In genomic region chr1:151926826-151927225, GRCm38 (mm10) we compare ENCODE assay signal across 18 mouse cellular contexts.
DNase-seq lines count a peak whose midpoint lies in the region; ATAC-seq and TF ChIP-seq lines count a peak whose summit lies in the region.
"Had no signal": no experiment of that assay in that cellular context is flagged by ENCODE, and none has a peak within 500 bp of the region (broad histone marks: within the 10 kb centered on the region; RNA-seq: fewer than 3 reads in every experiment).

No protein-coding gene starts in this region.

- no peaks in the 10 kb centered on the region for H3K27me3 ChIP-seq in kidney, embryonic 16.5 days (ENCODE audit: insufficient read depth, low read length)
- H3K27me3 ChIP-seq in lung, embryonic 14.5 days (ENCODE audit: insufficient read depth, low read length) = no peaks in the 10 kb centered on the region
- H3K27me3 ChIP-seq in lung, postnatal 0 days (replicated peaks; ENCODE audit: insufficient read depth, low read length) = no peaks in the 10 kb centered on the region
- no peaks in the 10 kb centered on the region for H3K27me3 ChIP-seq in stomach, embryonic 14.5 days (ENCODE audit: control insufficient read depth, insufficient read depth, low read length)
- H3K27me3 ChIP-seq: heart, embryonic 12.5 days; liver, embryonic 13.5 days had no signal

- peak overlapping the region; percentile 35; the same call in 1 of the 2 replicates for H3K4me2 ChIP-seq in kidney, embryonic 16.5 days (replicated peaks; ENCODE audit: low read depth, low read length)
- peak overlapping the region; percentile 33 for H3K4me2 ChIP-seq in lung, embryonic 14.5 days
- no peak overlapping the region; the same call in 1 of the 2 replicates for H3K4me2 ChIP-seq in lung, postnatal 0 days (replicated peaks; ENCODE audit: low read depth, low read length)
- 0 out of 2 replicates have a peak overlapping the region, but pooled peaks have one; percentile 1 for H3K4me2 ChIP-seq in stomach, embryonic 14.5 days (replicated peaks; ENCODE audit: low read depth, low read length)
- H3K4me2 ChIP-seq: heart, embryonic 12.5 days; liver, embryonic 13.5 days; midbrain, embryonic 11.5 days had no signal

- no peaks in the 10 kb centered on the region for H3K36me3 ChIP-seq in kidney, embryonic 16.5 days (ENCODE audit: insufficient read depth, low read length)
- H3K36me3 ChIP-seq in lung, embryonic 14.5 days (ENCODE audit: insufficient read depth) = no peaks in the 10 kb centered on the region
- no peaks in the 10 kb centered on the region for H3K36me3 ChIP-seq in lung, postnatal 0 days (ENCODE audit: insufficient read depth, low read length)
- no peaks in the 10 kb centered on the region for H3K36me3 ChIP-seq in stomach, embryonic 14.5 days (ENCODE audit: control insufficient read depth, insufficient read depth, low read length)
- H3K36me3 ChIP-seq: heart, embryonic 12.5 days; liver, embryonic 13.5 days had no signal

- TF ChIP-seq CTCF in lung, embryonic 14.5 days (IDR thresholded peaks at IDR 0.05; ENCODE audit: low read depth) = no peak
- TF ChIP-seq CTCF in lung, postnatal 0 days (IDR thresholded peaks at IDR 0.05) = no peak

- H3K27ac ChIP-seq in kidney, embryonic 16.5 days (ENCODE audit: low read length) = no peak overlapping the region
- H3K27ac ChIP-seq in lung, embryonic 14.5 days (ENCODE audit: low read depth) = no peak overlapping the region
- H3K27ac ChIP-seq in lung, postnatal 0 days (ENCODE audit: low read length) = no peak overlapping the region
- no peak overlapping the region for H3K27ac ChIP-seq in stomach, embryonic 14.5 days (ENCODE audit: low read length)
- H3K27ac ChIP-seq: liver, embryonic 13.5 days had no signal

- DNase-seq in kidney, adult 11 months = no peak
- peak; percentile 33 for DNase-seq in lung, embryonic 14.5 days
- DNase-seq in lung, postnatal 36 days = no peak
- DNase-seq in lung, postnatal 0 days (ENCODE audit: low spot score) = peak; percentile 50
- DNase-seq in spleen, postnatal 36 days (ENCODE audit: low spot score in 2 of 2) = no peak
- DNase-seq: adrenal gland, postnatal 36 days; cerebellum, adult 9-10 months; gastrocnemius, postnatal 10 days; heart, adult 11 months; liver, embryonic 13.5 days; right cerebral cortex, postnatal 14 days; spleen, adult 18-20 months; thymus, postnatal 14 days had no signal

- no peak for ATAC-seq in kidney, embryonic 16.5 days (ENCODE audit: low FRiP score, low TSS enrichment)
- ATAC-seq in lung, embryonic 14.5 days (ENCODE audit: insufficient read depth) = no peak
- ATAC-seq in lung, postnatal 0 days = no peak
- no peak for ATAC-seq in stomach, embryonic 14.5 days (ENCODE audit: insufficient number of reproducible peaks, insufficient read depth, low FRiP score, low read depth)
- ATAC-seq: forebrain, embryonic 14.5 days had no signal

- peaks cover 14% of the 10 kb centered on the region for H3K4me1 ChIP-seq in kidney, embryonic 16.5 days (ENCODE audit: insufficient read depth, low read length)
- peaks cover 5% of the 10 kb centered on the region; the same call in 1 of the 2 replicates for H3K4me1 ChIP-seq in lung, embryonic 14.5 days (ENCODE audit: insufficient read depth)
- no peaks in the 10 kb centered on the region for H3K4me1 ChIP-seq in lung, postnatal 0 days (ENCODE audit: insufficient read depth, low read depth, low read length)
- H3K4me1 ChIP-seq in stomach, embryonic 14.5 days (ENCODE audit: control insufficient read depth, insufficient read depth, low read length) = peaks cover 14% of the 10 kb centered on the region

- H3K9me3 ChIP-seq in kidney, embryonic 16.5 days (ENCODE audit: low read length) = no peaks in the 10 kb centered on the region
- no peaks in the 10 kb centered on the region for H3K9me3 ChIP-seq in lung, embryonic 14.5 days (ENCODE audit: low read depth, low read length)
- H3K9me3 ChIP-seq in lung, postnatal 0 days (ENCODE audit: low read length) = no peaks in the 10 kb centered on the region
- no peaks in the 10 kb centered on the region for H3K9me3 ChIP-seq in stomach, embryonic 14.5 days (ENCODE audit: control insufficient read depth, low read depth, low read length)
- H3K9me3 ChIP-seq: heart, embryonic 12.5 days; liver, embryonic 13.5 days had no signal

- no peak for TF ChIP-seq EP300 in lung, postnatal 0 days (IDR thresholded peaks at IDR 0.05)

- H3K9ac ChIP-seq in kidney, embryonic 16.5 days (replicated peaks; ENCODE audit: low read length) = no peak overlapping the region
- no peak overlapping the region for H3K9ac ChIP-seq in lung, embryonic 14.5 days
- no peak overlapping the region for H3K9ac ChIP-seq in lung, postnatal 0 days (replicated peaks; ENCODE audit: low read depth)
- H3K9ac ChIP-seq in stomach, embryonic 14.5 days (replicated peaks; ENCODE audit: low read depth, low read length) = no peak overlapping the region
- H3K9ac ChIP-seq: heart, embryonic 12.5 days; liver, embryonic 13.5 days had no signal

- no peak overlapping the region for H3K4me3 ChIP-seq in kidney, embryonic 16.5 days (ENCODE audit: low read length)
- no peak overlapping the region for H3K4me3 ChIP-seq in lung, embryonic 14.5 days (ENCODE audit: low read depth, low read length)
- no peak overlapping the region for H3K4me3 ChIP-seq in lung, postnatal 0 days (ENCODE audit: low read depth, low read length)
- H3K4me3 ChIP-seq in stomach, embryonic 14.5 days (ENCODE audit: low read depth, low read length) = no peak overlapping the region
- H3K4me3 ChIP-seq: heart, embryonic 12.5 days; liver, embryonic 13.5 days had no signal

- 49% methylated on average over 8 of the region's 8 CpGs for WGBS in kidney, embryonic 16.5 days
- 31% methylated on average over 8 of the region's 8 CpGs for WGBS in lung, embryonic 14.5 days
- WGBS in lung, postnatal 0 days = 45% methylated on average over 8 of the region's 8 CpGs
- WGBS in stomach, embryonic 14.5 days = 44% methylated on average over 8 of the region's 8 CpGs

Comparison
In these comparisons a context has a peak if more than half of its experiments do, and no peak if none do; other contexts are left out.
1. DNase-seq: peak in lung, embryonic 14.5 days (single experiment) and lung, postnatal 0 days (single experiment); none in kidney, adult 11 months (single experiment), lung, postnatal 36 days (single experiment) and spleen, postnatal 36 days (0 of 2).